Mouse (Mus musculus) limb, embryonic 15.5 days (tissue): ENCODE results near the gene Cemip. TPM values are rescaled to one million over a fixed set of nuclear protein-coding genes. Genes with fewer than 3 reads are reported as not detected.

Source experiments
- ATAC-seq: fragments of 200-750 bp; cut with Nextera tagmentation; 2 replicates; pipeline ENCODE4 v1.8.0; 2017; ENCODE audit warnings: low read depth, moderate TSS enrichment; ENCODE audit not compliant: insufficient number of reproducible peaks, low FRiP score, low TSS enrichment
- H3K27ac ChIP-seq: fragments of 300-500 bp; sonication (generic); 2 replicates; pipeline ENCODE4 v1.5.1; 2015; ENCODE audit warnings: moderate library complexity, mild to moderate bottlenecking, inconsistent platforms
- H3K27me3 ChIP-seq: fragments of 300-500 bp; sonication (generic); 2 replicates; pipeline ENCODE4 v1.6.1; 2015; ENCODE audit warnings: inconsistent platforms
- H3K36me3 ChIP-seq: fragments of 300-500 bp; sonication (generic); 2 replicates; pipeline ENCODE4 v1.6.1; 2015; ENCODE audit warnings: inconsistent platforms
- H3K4me1 ChIP-seq: fragments of 300-500 bp; sonication (generic); 2 replicates; pipeline ENCODE4 v1.6.1; 2015; ENCODE audit warnings: inconsistent platforms
- H3K4me2 ChIP-seq: fragments of 300-500 bp; sonication (generic); 2 replicates; pipeline ENCODE4 v1.6.1; 2015; ENCODE audit warnings: mild to moderate bottlenecking, inconsistent platforms
- H3K4me3 ChIP-seq: fragments of 300-500 bp; sonication (generic); 2 replicates; pipeline ENCODE4 v1.5.1; 2015; ENCODE audit warnings: mild to moderate bottlenecking, inconsistent platforms
- H3K9ac ChIP-seq: fragments of 300-500 bp; sonication (generic); 2 replicates; pipeline ENCODE4 v1.6.1; 2015; ENCODE audit warnings: inconsistent platforms
- H3K9me3 ChIP-seq: fragments of 300-500 bp; sonication (generic); 2 replicates; pipeline ENCODE4 v1.6.1; 2016; ENCODE audit warnings: inconsistent platforms
- WGBS: fragments of 180-500 bp; shearing (Covaris S2); methylation state at CpG from one replicate; pipeline ENCODE4 v1.1.7; 2015; 5-methylcytosine and 5-hydroxymethylcytosine counted together
- polyA plus RNA-seq: library from polyadenylated mRNA; unstranded; fragments of >200 nt; fragmentation: Nextera tagmentation; extraction: Ambion mirVana; gene quantifications from 2 replicates; pipeline ENCODE4 v1.2.1, GENCODE M21; 2015

Gene Cemip
- polyA plus RNA-seq, 1 experiment from 2014 or later, result 0.45 TPM

DNA sequence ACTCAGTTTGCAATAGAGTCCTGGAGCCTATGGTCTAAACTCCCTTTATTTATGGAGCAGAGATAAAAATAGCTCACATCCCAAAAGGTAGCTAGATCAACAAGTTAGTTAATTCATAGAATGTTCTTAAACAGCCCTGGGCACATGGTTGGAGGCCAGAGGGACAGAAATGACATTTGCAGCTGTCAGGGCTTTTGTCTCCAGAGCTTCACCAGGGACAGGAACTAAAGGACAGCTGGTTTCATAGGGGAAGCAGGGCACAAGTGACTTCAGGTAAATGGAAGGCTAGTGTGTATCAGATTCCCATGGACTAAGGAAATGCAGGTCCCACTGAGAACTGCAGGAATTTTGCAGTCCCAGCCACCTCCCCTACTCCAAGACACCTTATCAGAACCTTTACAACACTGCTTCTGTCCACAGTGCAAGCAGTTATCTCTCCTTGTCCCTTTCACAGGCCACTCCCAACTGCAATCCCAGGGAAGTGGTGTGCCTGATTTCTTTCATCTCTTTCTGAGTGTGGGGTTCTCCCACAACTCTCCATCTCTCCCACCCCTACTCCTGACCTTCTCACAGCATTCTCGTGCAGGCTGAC, 107.3 kb downstream of the Cemip start:
- Histone ChIP-seq H3K36me3 (no peaks in the 10 kb centered on the region), H3K27ac (no peak overlapping the region), H3K4me3 (no peak overlapping the region), H3K4me1 (no peaks in the 10 kb centered on the region), H3K4me2 (no peak overlapping the region), H3K9ac (no peak overlapping the region), H3K27me3 (no peaks in the 10 kb centered on the region), H3K9me3 (no peaks in the 10 kb centered on the region)
- no peak for ATAC-seq
- WGBS, result 32% methylated on average over 1 of the region's 1 CpGs

DNA sequence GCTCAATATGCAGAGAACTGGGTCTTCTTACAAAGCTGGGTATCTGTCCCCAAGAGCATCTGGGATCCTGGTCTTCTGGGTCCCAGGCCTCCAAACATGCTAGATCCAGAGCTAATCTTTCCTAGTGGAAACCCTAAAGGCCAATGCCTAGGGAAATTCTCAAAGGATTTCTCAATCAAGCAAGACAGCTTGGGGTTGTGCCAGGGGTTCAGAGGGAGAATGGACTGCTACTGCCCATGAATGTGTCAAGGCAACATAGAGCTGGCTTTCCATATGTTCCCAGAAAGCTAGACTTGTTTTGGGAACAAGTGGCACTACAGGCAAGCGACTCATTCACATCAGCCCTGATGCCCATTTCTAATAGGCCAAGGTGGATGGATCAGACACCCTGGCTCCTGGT, 107.9 kb downstream of the Cemip start:
- no peak overlapping the region for H3K4me2 ChIP-seq
- no peaks in the 10 kb centered on the region for H3K27me3 ChIP-seq
- no peaks in the 10 kb centered on the region for H3K36me3 ChIP-seq
- H3K4me3 ChIP-seq, result no peak overlapping the region
- ATAC-seq, result no peak
- H3K9ac ChIP-seq, result no peak overlapping the region
- H3K27ac ChIP-seq, result no peak overlapping the region
- WGBS, result 85% methylated on average over 1 of the region's 1 CpGs
- no peaks in the 10 kb centered on the region for H3K9me3 ChIP-seq
- no peaks in the 10 kb centered on the region for H3K4me1 ChIP-seq

DNA sequence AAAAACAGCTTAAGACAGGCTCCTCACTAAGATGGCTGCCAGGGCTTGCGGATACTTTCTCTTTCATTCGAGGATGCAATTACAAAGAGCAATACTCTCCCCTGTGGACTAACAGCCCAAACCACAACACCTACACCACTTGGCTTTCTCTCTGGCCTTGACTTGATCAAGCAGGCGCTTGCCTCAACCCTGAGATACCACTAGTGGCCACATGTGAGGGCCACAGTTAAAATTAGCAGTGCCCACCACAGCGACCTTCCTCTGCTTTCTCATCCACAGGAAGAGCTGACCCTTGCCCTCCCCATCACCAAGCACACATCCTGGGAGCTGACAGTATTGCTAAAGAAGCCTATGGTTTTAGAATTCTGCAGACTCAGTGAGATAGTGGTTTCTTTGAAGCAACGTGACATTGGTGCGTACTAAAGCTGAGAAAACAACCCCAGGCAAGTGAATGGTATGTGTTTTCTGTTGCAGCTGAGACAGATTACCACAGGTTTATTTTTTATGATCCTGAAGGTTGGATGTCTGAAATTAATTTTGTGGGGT, 109.8 kb downstream of the Cemip start:
- 0 out of 2 replicates have a peak, but pooled peaks cover 4% of the 10 kb centered on the region for H3K4me1 ChIP-seq
- H3K9ac ChIP-seq, result no peak overlapping the region
- H3K4me3 ChIP-seq, result no peak overlapping the region
- 67% methylated on average over 6 of the region's 6 CpGs for WGBS
- no peaks in the 10 kb centered on the region for H3K36me3 ChIP-seq
- H3K27me3 ChIP-seq, result no peaks in the 10 kb centered on the region
- ATAC-seq, result no peak
- H3K4me2 ChIP-seq, result no peak overlapping the region
- no peaks in the 10 kb centered on the region for H3K9me3 ChIP-seq
- H3K27ac ChIP-seq, result no peak overlapping the region

DNA sequence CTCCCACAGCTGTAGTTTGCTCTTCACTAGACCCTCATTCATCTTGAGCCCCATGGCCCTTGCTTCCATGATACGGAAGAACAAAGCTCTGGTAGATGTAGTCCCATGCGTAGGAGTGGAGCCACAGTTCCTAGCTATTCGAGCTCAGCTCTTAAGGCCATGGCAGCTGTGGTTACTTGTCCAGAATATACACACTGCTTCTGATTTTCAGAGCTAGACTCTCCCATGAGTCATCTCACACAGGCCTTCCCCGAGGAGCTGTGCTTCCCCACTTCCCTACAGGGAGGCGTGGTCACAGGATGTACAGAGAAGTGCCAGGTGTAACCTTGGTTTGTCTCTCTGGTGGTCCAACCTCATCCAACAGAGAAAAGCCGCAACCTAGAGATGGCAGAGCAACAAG, 111.0 kb downstream of the Cemip start:
- 81% methylated on average over 6 of the region's 6 CpGs for WGBS
- Histone ChIP-seq H3K9me3 (no peaks in the 10 kb centered on the region), H3K4me1 (0 out of 2 replicates have a peak, but pooled peaks cover 4% of the 10 kb centered on the region), H3K4me2 (no peak overlapping the region), H3K27ac (no peak overlapping the region), H3K4me3 (no peak overlapping the region), H3K36me3 (no peaks in the 10 kb centered on the region), H3K27me3 (no peaks in the 10 kb centered on the region), H3K9ac (no peak overlapping the region)
- ATAC-seq, result no peak

DNA sequence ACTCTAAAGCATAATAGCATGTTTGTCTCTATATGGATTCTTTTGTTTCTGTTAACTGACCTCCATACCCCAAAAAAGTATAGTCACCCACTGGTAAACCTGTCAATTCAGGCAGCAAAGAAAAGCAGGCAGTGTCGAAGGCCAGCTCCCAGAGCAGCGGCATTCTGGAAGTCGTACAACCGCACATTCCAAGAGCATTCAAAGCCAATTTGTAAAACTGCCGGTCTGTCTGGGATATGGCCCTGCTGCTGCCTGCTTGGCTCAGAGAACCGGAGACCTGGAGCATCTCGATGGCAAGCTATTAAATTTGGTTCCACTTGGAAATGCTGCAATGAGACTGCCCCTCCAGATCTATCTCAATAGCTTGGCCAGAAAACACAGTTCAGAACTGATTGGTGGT, 113.8 kb downstream of the Cemip start:
- WGBS, result 34% methylated on average over 7 of the region's 7 CpGs
- no peak overlapping the region for H3K4me3 ChIP-seq
- no peaks in the 10 kb centered on the region for H3K9me3 ChIP-seq
- ATAC-seq, result no peak
- H3K4me1 ChIP-seq, result 0 out of 2 replicates have a peak, but pooled peaks cover 4% of the 10 kb centered on the region
- H3K9ac ChIP-seq, result no peak overlapping the region
- no peak overlapping the region for H3K4me2 ChIP-seq
- H3K27ac ChIP-seq, result no peak overlapping the region
- H3K36me3 ChIP-seq, result no peaks in the 10 kb centered on the region
- H3K27me3 ChIP-seq, result no peaks in the 10 kb centered on the region

DNA sequence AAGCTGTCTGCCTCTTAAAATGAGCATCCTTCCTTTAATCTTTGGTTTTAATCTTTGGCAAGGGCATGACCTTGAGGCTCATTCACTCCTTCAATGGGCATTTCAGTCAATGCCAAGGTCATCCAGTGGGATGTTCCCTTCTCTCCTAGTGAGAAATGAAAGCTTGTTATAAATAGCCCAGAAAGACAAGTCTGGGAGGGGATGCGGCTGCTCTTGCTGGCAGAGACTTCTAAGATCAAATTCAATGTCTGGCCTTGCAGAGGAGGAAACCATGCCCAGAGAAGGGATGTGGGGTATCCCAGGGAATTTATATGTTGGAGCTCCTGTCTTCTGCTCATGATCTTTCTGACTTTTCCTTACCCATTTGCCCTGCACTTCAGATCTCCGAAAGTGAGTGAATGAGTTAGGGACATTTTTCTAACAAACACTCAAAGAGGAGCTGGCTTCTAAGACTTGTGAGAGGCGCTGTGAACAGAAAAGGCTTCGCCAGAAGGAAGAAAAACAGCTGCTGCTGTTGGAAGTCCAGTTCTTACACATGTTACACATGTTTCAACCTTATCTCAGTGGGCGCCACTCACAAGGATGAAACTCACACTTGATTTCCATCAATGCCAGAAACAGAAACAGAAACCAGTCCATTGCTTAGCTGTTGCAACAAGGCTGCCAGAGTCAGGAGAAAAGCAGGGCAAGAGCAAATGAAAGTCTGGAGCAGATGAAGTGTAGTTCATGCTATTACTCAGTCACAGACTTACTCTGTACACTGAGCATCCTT, 120.1 kb downstream of the Cemip start:
- WGBS, result 83% methylated on average over 5 of the region's 5 CpGs
- Histone ChIP-seq H3K9me3 (no peaks in the 10 kb centered on the region), H3K27ac (no peak overlapping the region), H3K36me3 (no peaks in the 10 kb centered on the region), H3K9ac (no peak overlapping the region), H3K4me1 (no peaks in the 10 kb centered on the region), H3K4me2 (no peak overlapping the region), H3K4me3 (no peak overlapping the region), H3K27me3 (no peaks in the 10 kb centered on the region)
- ATAC-seq, result no peak

DNA sequence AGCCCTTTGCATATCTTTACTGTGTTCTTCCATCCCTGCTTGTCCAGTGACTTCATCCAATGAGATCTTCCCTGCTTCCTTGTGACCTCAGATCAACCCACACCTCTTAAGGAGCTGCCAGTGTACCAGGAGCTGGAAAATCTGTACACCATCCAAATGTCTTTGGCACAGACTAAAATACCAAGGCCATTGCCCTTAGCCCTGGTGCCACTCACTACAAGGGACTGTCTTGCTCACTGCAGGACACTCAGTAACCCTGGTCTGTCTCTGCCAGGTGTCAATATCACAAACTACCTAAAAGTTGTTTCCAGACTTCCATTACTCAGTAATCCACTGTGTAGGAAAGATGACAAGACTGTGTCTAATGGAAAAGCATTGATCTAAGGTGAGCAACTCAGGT, 121.1 kb downstream of the Cemip start:
- no peaks in the 10 kb centered on the region for H3K9me3 ChIP-seq
- H3K27ac ChIP-seq, result no peak overlapping the region
- H3K4me3 ChIP-seq, result no peak overlapping the region
- no peak for ATAC-seq
- no peak overlapping the region for H3K9ac ChIP-seq
- H3K4me2 ChIP-seq, result no peak overlapping the region
- H3K4me1 ChIP-seq, result no peaks in the 10 kb centered on the region
- no peaks in the 10 kb centered on the region for H3K27me3 ChIP-seq
- H3K36me3 ChIP-seq, result no peaks in the 10 kb centered on the region

DNA sequence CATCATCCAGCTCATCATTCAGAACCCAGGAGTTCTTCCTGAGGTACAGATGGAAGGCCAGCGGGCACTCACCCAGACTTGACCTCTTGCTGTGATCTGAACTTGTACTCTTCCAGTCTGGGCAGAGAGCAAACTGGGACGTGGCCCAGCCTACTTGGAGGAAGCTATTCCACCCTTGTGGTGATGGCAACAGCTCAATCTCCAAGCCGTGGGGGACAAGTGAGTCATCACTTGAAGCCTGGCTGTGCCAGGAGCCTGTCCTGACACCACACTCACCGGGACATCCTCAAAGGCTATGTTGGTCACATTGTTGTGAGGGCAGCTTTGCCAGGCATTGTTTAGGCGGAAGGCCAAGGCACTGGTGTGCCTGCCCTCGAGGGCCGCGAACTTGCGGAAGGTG, 133.8 kb downstream of the Cemip start:
- Histone ChIP-seq H3K4me2 (no peak overlapping the region), H3K36me3 (no peaks in the 10 kb centered on the region), H3K27me3 (no peaks in the 10 kb centered on the region), H3K9me3 (no peaks in the 10 kb centered on the region), H3K4me3 (no peak overlapping the region), H3K27ac (no peak overlapping the region), H3K9ac (no peak overlapping the region), H3K4me1 (no peaks in the 10 kb centered on the region)
- WGBS, result 89% methylated on average over 9 of the region's 9 CpGs
- no peak for ATAC-seq

DNA sequence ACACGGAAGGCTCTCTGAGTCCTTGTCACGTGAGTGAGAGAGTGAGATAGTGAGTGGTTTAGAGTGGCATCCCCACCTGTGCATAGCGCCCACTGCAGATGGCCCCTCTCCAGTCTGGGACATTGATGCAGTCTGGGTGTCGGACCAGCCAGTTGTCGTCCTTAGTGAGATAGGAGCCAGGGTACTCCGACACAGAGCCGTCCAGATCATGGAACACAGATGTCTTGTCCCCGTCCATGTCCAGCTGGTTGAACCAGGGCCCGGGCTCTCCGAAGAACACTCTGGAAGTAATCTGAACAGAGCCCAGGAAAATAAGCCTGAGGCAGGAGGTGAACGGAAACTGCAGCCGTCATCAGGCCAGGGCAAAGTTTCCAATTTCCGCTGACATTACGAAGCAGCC, 135.0 kb downstream of the Cemip start:
- no peak overlapping the region for H3K4me2 ChIP-seq
- H3K9me3 ChIP-seq, result no peaks in the 10 kb centered on the region
- no peaks in the 10 kb centered on the region for H3K36me3 ChIP-seq
- no peaks in the 10 kb centered on the region for H3K4me1 ChIP-seq
- no peak overlapping the region for H3K27ac ChIP-seq
- ATAC-seq, result no peak
- no peak overlapping the region for H3K4me3 ChIP-seq
- WGBS, result 65% methylated on average over 14 of the region's 14 CpGs
- H3K27me3 ChIP-seq, result no peaks in the 10 kb centered on the region
- no peak overlapping the region for H3K9ac ChIP-seq

DNA sequence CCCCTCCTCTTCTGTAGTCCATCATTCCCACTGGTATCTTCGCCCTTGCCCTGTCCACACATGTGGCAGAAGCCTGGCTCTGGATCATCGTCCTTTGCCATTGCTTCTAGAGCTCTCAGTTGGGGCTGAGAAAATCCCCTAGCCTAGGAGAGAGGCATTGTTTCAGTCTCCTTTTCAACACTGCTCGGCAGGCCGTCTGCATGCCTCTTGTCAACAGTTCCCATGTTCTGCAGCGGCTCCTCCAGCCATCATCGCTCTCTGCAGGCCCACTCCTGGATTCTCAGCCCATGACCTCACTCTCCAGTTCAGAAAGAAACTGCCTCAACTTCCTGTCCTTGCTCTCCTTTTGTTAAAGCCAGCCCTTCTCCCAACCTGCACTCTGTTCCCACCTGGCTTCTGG, 136.6 kb downstream of the Cemip start:
- H3K27ac ChIP-seq, result no peak overlapping the region
- H3K4me3 ChIP-seq, result no peak overlapping the region
- no peak overlapping the region for H3K9ac ChIP-seq
- H3K27me3 ChIP-seq, result no peaks in the 10 kb centered on the region
- no peak for ATAC-seq
- 85% methylated on average over 6 of the region's 6 CpGs for WGBS
- no peaks in the 10 kb centered on the region for H3K4me1 ChIP-seq
- no peak overlapping the region for H3K4me2 ChIP-seq
- no peaks in the 10 kb centered on the region for H3K36me3 ChIP-seq
- H3K9me3 ChIP-seq, result no peaks in the 10 kb centered on the region

DNA sequence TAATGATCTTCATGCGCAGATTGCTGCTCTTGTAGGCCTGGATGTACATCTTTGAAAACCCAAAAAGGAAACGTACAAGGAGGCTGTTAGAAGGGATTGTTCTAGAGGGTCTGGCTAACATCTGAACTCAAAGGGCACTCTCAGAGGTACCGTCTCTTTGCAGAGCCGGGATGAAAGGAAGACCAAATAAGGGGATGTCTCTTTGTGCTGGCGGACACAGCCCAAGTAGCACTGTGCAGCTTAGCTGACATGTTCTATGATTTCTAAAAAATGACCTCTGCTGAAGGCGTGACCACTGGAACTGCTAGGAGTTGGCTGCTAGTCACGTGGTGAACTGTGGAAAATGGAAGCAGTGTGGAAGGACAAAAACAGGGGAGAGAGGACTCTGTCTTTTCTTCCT, 137.6 kb downstream of the Cemip start:
- Histone ChIP-seq H3K9me3 (no peaks in the 10 kb centered on the region), H3K4me1 (no peaks in the 10 kb centered on the region), H3K27me3 (no peaks in the 10 kb centered on the region), H3K27ac (no peak overlapping the region), H3K4me2 (no peak overlapping the region), H3K9ac (no peak overlapping the region), H3K36me3 (no peaks in the 10 kb centered on the region), H3K4me3 (no peak overlapping the region)
- WGBS, result 60% methylated on average over 7 of the region's 7 CpGs
- no peak for ATAC-seq

DNA sequence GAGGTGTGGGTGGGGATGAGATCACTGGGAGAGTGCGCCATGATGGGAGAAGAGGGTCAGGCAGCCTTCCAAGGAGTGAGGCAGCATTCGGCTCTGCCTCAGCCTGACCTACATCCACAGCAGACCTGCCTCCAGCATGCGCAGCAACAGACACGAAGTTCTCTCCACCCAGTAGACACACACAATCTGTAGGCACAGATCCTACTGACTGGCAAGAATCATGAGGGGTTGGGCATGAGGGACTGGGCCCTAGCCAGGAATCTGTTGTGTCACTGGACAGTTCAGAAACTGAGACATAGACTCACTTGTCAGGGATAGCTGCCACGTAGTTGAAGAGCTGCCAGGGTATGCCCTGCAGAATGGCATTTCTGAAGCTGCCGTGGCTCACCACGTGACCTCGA, 144.6 kb downstream of the Cemip start:
- Histone ChIP-seq H3K4me3 (no peak overlapping the region), H3K27ac (no peak overlapping the region), H3K9me3 (no peaks in the 10 kb centered on the region), H3K4me1 (no peaks in the 10 kb centered on the region), H3K9ac (no peak overlapping the region), H3K4me2 (no peak overlapping the region), H3K27me3 (no peaks in the 10 kb centered on the region), H3K36me3 (no peaks in the 10 kb centered on the region)
- ATAC-seq, result no peak
- 85% methylated on average over 8 of the region's 8 CpGs for WGBS
